ENCODE assay signal across 8 mouse cellular contexts in genomic region chr10:88504481-88504880, GRCm38 (mm10). TPM values are rescaled to one million over a fixed set of nuclear protein-coding genes. Genes with fewer than 3 reads are reported as not detected.
A peak's percentile ranks its signal among the peaks of the same experiment; 100 is the strongest.
DNase-seq lines count a peak whose midpoint lies in the region; ATAC-seq and TF ChIP-seq lines count a peak whose summit lies in the region.

No protein-coding gene starts in this region.

- WGBS in kidney, embryonic 15.5 days = 65% methylated on average over 3 of the region's 3 CpGs
- WGBS in forebrain, embryonic 14.5 days = 59% methylated on average over 3 of the region's 3 CpGs
- 63% methylated on average over 3 of the region's 3 CpGs for WGBS in liver, embryonic 13.5 days (ENCODE audit: insufficient replicate concordance)
- 27% methylated on average over 3 of the region's 3 CpGs for WGBS in small intestine, adult 2 months

- no peaks in the 10 kb centered on the region for H3K36me3 ChIP-seq in kidney, embryonic 15.5 days
- no peaks in the 10 kb centered on the region for H3K36me3 ChIP-seq in forebrain, embryonic 14.5 days (ENCODE audit: control insufficient read depth, insufficient read depth, low read length)
- H3K36me3 ChIP-seq in liver, embryonic 13.5 days = no peaks in the 10 kb centered on the region
- H3K36me3 ChIP-seq in small intestine, adult 2 months (ENCODE audit: control insufficient read depth, insufficient read depth, low read length) = no peaks in the 10 kb centered on the region

- DNase-seq in kidney, adult 8-10 months = no peak
- no peak for DNase-seq in forebrain, embryonic 14.5 days (ENCODE audit: low spot score)
- no peak for DNase-seq in liver, embryonic 13.5 days
- DNase-seq in left cerebral cortex, postnatal 14 days (ENCODE audit: low spot score in 2 of 2) = no peak
- no peak for DNase-seq in cerebellum, adult 18-20 months

- ATAC-seq in kidney, embryonic 15.5 days (replicated peaks; ENCODE audit: low FRiP score) = no peak
- no peak for ATAC-seq in forebrain, embryonic 14.5 days
- no peak for ATAC-seq in liver, embryonic 13.5 days (ENCODE audit: low read depth)
- no peak for ATAC-seq in cerebellum, adult (ENCODE audit: insufficient number of reproducible peaks, low FRiP score, low TSS enrichment)

- intact Hi-C loops in left cerebral cortex, postnatal 14 days (cut with DNase I) = no loop called here

- H3K9me3 ChIP-seq in kidney, embryonic 15.5 days (replicated peaks) = no peaks in the 10 kb centered on the region
- no peaks in the 10 kb centered on the region for H3K9me3 ChIP-seq in forebrain, embryonic 14.5 days (replicated peaks; ENCODE audit: control insufficient read depth, low read length)
- H3K9me3 ChIP-seq in liver, embryonic 13.5 days (replicated peaks) = no peaks in the 10 kb centered on the region

- H3K9ac ChIP-seq in kidney, embryonic 15.5 days = no peak overlapping the region
- no peak overlapping the region for H3K9ac ChIP-seq in forebrain, embryonic 14.5 days (ENCODE audit: low read length)
- no peak overlapping the region for H3K9ac ChIP-seq in liver, embryonic 13.5 days

- H3K4me1 ChIP-seq in kidney, embryonic 15.5 days = peaks cover 37% of the 10 kb centered on the region
- peaks cover 8% of the 10 kb centered on the region; the same call in 1 of the 2 replicates for H3K4me1 ChIP-seq in forebrain, embryonic 14.5 days (ENCODE audit: control insufficient read depth, insufficient read depth, low read length)
- H3K4me1 ChIP-seq in liver, embryonic 13.5 days (replicated peaks) = peaks cover 14% of the 10 kb centered on the region
- peaks cover 19% of the 10 kb centered on the region; the same call in 1 of the 2 replicates for H3K4me1 ChIP-seq in small intestine, adult 2 months (ENCODE audit: control insufficient read depth, insufficient read depth, insufficient read length, low read length)

- no peak for TF ChIP-seq CTCF in small intestine, adult 2 months (IDR thresholded peaks at IDR 0.05; ENCODE audit: extremely low read depth, insufficient read length, insufficient replicate concordance, low read depth, low read length)

- H3K4me2 ChIP-seq in kidney, embryonic 15.5 days = peak overlapping the region; percentile 87
- H3K4me2 ChIP-seq in forebrain, embryonic 14.5 days (ENCODE audit: low read length) = peak overlapping the region; percentile 78
- peak overlapping the region; percentile 91 for H3K4me2 ChIP-seq in liver, embryonic 13.5 days

- H3K27ac ChIP-seq in kidney, embryonic 15.5 days = peak overlapping the region; percentile 74
- H3K27ac ChIP-seq in forebrain, embryonic 14.5 days (ENCODE audit: low read depth, low read length) = no peak overlapping the region
- H3K27ac ChIP-seq in liver, embryonic 13.5 days = no peak overlapping the region
- H3K27ac ChIP-seq in small intestine, adult 2 months (ENCODE audit: insufficient read depth, low read depth, low read length) = peak overlapping the region; percentile 81

- no peaks in the 10 kb centered on the region for H3K27me3 ChIP-seq in kidney, embryonic 15.5 days
- no peaks in the 10 kb centered on the region for H3K27me3 ChIP-seq in forebrain, embryonic 14.5 days (replicated peaks; ENCODE audit: control insufficient read depth, insufficient read depth, low read length)
- H3K27me3 ChIP-seq in liver, embryonic 13.5 days = no peaks in the 10 kb centered on the region
- H3K27me3 ChIP-seq in small intestine, adult 2 months (ENCODE audit: control insufficient read depth, insufficient read depth, low read length) = no peaks in the 10 kb centered on the region

- peak overlapping the region; percentile 85; the same call in 1 of the 2 replicates for H3K4me3 ChIP-seq in kidney, embryonic 15.5 days (replicated peaks)
- H3K4me3 ChIP-seq in forebrain, embryonic 14.5 days (ENCODE audit: low read depth, low read length) = peak overlapping the region; percentile 53; the same call in 1 of the 2 replicates
- H3K4me3 ChIP-seq in liver, embryonic 13.5 days (replicated peaks) = no peak overlapping the region
- no peak overlapping the region for H3K4me3 ChIP-seq in small intestine, adult 2 months (ENCODE audit: low read depth, low read length)

- TF ChIP-seq POLR2A in small intestine, adult 2 months (IDR thresholded peaks at IDR 0.05; ENCODE audit: low read depth, low read length) = no peak

RNA-seq across cellular contexts. Expression of gene Chpt1, which starts 0.6 kb away (rescaled TPM):
- 42.5 and 55.4 TPM in 2 replicates for polyA plus RNA-seq in kidney, embryonic 15.5 days (2015; fragmentation: Nextera tagmentation; extraction: Ambion mirVana)
- polyA plus RNA-seq in forebrain, embryonic 14.5 days (2014; fragmentation: Nextera tagmentation; extraction: Ambion mirVana) = 4.6 and 5.0 TPM in 2 replicates
- 4.2 and 5.1 TPM in 2 replicates for polyA plus RNA-seq in liver, embryonic 13.5 days (2015; fragmentation: Nextera tagmentation; extraction: Ambion mirVana)
- polyA plus RNA-seq in small intestine, adult 2 months (2012; rRNA removed) = 90.5 and 98.9 TPM in 2 replicates
- 10 to 100 TPM; 33.7 to 34.7 TPM for total RNA-seq in left cerebral cortex, postnatal 14 days (2021)

RNA-seq across cellular contexts. Expression of gene Sycp3, which starts 45.1 kb away (rescaled TPM):
- 0.23 and 0.24 TPM in 2 replicates for polyA plus RNA-seq in kidney, embryonic 15.5 days (2015; fragmentation: Nextera tagmentation; extraction: Ambion mirVana)
- 0.28 TPM in 1 of 2 replicates, not detected in the other for polyA plus RNA-seq in forebrain, embryonic 14.5 days (2014; fragmentation: Nextera tagmentation; extraction: Ambion mirVana)
- 0.13 TPM in 1 of 2 replicates, not detected in the other for polyA plus RNA-seq in liver, embryonic 13.5 days (2015; fragmentation: Nextera tagmentation; extraction: Ambion mirVana)
- polyA plus RNA-seq in small intestine, adult 2 months (2012; rRNA removed) = not detected in 2 replicates
- under 1 TPM in 1 of 2 experiments, not detected in 1; 0.40 TPM for total RNA-seq in left cerebral cortex, postnatal 14 days (2021)

Comparison
In these comparisons a context has a peak if more than half of its experiments do, and no peak if none do; other contexts are left out.
1. H3K27ac ChIP-seq: peak in kidney, embryonic 15.5 days (single experiment) and small intestine, adult 2 months (single experiment); none in forebrain, embryonic 14.5 days (single experiment) and liver, embryonic 13.5 days (single experiment).
2. H3K4me3 ChIP-seq: peak in kidney, embryonic 15.5 days (single experiment) and forebrain, embryonic 14.5 days (single experiment); none in liver, embryonic 13.5 days (single experiment) and small intestine, adult 2 months (single experiment).
3. Peak in every context shown above with its lines, with median percentiles within 50 percentile points of each other: H3K4me2 ChIP-seq.